Mouse (Mus musculus) forebrain, embryonic 11.5 days (tissue): ENCODE data around the gene Spag17. TPM values are rescaled to one million over a fixed set of nuclear protein-coding genes. Genes with fewer than 3 reads are reported as not detected.
"Not testable (repeated sequence)": the region's sequence is repeated elsewhere in the genome, so short reads cannot be mapped to it uniquely, and the experiment has no call there.

Source experiments
- ATAC-seq: fragments of 200-750 bp; cut with Nextera tagmentation; replicated peaks from 2 replicates; pipeline ENCODE4 v1.8.0; 2017; ENCODE audit warnings: moderate TSS enrichment; ENCODE audit not compliant: low FRiP score
- DNase-seq: peaks from one replicate; pipeline ENCODE4 v3.0.0-alpha.2; 2017; ENCODE audit warnings: low spot score
- H3K27ac ChIP-seq: fragments of 300-500 bp; sonication (generic); 2 replicates; pipeline ENCODE4 v1.5.1; 2014; ENCODE audit warnings: low read depth, low read length
- H3K27me3 ChIP-seq: fragments of 300-500 bp; sonication (generic); 2 replicates; pipeline ENCODE4 v1.6.1; 2014; ENCODE audit warnings: mild to moderate bottlenecking, low read length, mixed read lengths; ENCODE audit not compliant: control insufficient read depth, insufficient read depth
- H3K36me3 ChIP-seq: fragments of 300-500 bp; sonication (generic); 2 replicates; pipeline ENCODE4 v1.6.1; 2014; ENCODE audit warnings: mild to moderate bottlenecking, low read length, moderate library complexity, mixed read lengths; ENCODE audit not compliant: control insufficient read depth, insufficient read depth
- H3K4me1 ChIP-seq: fragments of 300-500 bp; sonication (generic); replicated peaks from 2 replicates; pipeline ENCODE4 v1.6.1; 2014; ENCODE audit warnings: low read length, mixed read lengths; ENCODE audit not compliant: control insufficient read depth, insufficient read depth
- H3K4me2 ChIP-seq: fragments of 300-500 bp; sonication (generic); 2 replicates; pipeline ENCODE4 v1.6.1; 2014; ENCODE audit warnings: low read depth, mild to moderate bottlenecking, low read length, moderate library complexity, mixed read lengths; ENCODE audit not compliant: severe bottlenecking
- H3K4me3 ChIP-seq: fragments of 300-500 bp; sonication (generic); 2 replicates; pipeline ENCODE4 v1.5.1; 2014; ENCODE audit warnings: low read depth, low read length
- H3K9ac ChIP-seq: fragments of 300-500 bp; sonication (generic); 2 replicates; pipeline ENCODE4 v1.6.1; 2014; ENCODE audit warnings: low read length
- H3K9me3 ChIP-seq: fragments of 300-500 bp; sonication (generic); 2 replicates; pipeline ENCODE4 v1.6.1; 2016; ENCODE audit warnings: low read length, mixed read lengths; ENCODE audit not compliant: control insufficient read depth
- WGBS: fragments of 180-500 bp; shearing (Covaris S2); extraction: QIAGEN DNeasy Blood & Tissue Kit; methylation state at CpG from one replicate; pipeline ENCODE4 v1.1.7; 2014; 5-methylcytosine and 5-hydroxymethylcytosine counted together
- polyA plus RNA-seq: library from polyadenylated mRNA; unstranded; fragments of >200 nt; fragmentation: Nextera tagmentation; extraction: Ambion mirVana; gene quantifications from 2 replicates; pipeline ENCODE4 v1.2.1, GENCODE M21; 2014

Spag17 gene
- polyA plus RNA-seq, 1 experiment from 2014 or later, result 0.20 TPM

DNA sequence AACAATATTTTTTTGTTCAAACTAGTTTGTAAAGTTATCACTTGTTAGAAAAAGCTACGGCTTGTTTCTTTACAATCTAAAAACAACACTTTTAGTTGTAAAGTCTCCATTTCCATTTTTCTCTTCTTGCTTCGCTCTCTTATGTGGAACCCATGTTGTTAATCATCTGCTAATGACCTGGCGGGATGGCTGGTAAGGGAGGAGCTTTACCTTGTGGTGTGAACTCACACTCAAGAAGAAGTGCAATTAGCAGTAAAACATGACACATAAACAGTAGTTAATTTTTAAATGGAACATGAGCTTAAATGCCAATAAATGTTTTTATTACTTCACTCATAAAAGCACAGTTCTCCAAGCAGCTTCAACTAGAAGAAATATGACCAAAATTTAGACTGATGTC lies 3.7 kb upstream of the Spag17 start:
- DNase-seq, result no peak
- WGBS, result 83% methylated on average over 3 of the region's 3 CpGs
- Histone ChIP-seq H3K9ac (no peak overlapping the region), H3K4me1 (no peaks in the 10 kb centered on the region), H3K9me3 (no peaks in the 10 kb centered on the region), H3K27ac (no peak overlapping the region), H3K27me3 (no peaks in the 10 kb centered on the region), H3K36me3 (no peaks in the 10 kb centered on the region), H3K4me2 (no peak overlapping the region), H3K4me3 (no peak overlapping the region)
- ATAC-seq, result no peak

DNA sequence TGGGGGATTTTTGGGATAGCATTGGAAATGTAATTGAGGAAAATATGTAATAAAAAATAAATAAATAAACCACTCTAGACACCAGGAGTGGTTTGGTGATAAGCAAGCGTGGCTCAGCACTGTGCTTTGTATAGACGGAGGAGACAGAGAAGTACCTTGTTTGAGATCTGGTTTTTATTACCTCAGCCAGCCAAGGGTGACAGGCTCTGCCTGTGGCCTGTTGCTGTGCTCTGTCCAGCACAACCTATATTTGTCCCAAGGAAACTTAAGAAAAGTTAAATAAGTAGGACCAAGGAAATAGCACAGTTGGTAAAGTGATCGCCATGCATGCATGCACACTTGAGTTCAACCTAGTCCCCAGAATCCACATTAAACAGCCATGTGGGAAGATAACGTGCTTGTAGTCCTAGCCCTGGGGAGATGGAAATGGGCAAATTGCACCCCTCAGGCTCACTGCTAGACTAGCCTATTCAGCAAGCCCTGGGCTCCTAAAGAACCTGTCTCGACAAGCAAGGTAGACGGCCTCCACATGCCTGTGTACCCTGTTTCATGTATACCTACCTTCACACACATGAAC lies 1.1 kb upstream of the Spag17 start:
- Histone ChIP-seq H3K9me3 (no peaks in the 10 kb centered on the region), H3K27me3 (no peaks in the 10 kb centered on the region), H3K27ac (no peak overlapping the region), H3K4me2 (no peak overlapping the region), H3K4me1 (no peaks in the 10 kb centered on the region), H3K4me3 (no peak overlapping the region), H3K9ac (no peak overlapping the region), H3K36me3 (no peaks in the 10 kb centered on the region)
- ATAC-seq (no peak), DNase-seq (no peak)
- WGBS, result 94% methylated on average over 6 of the region's 6 CpGs

DNA sequence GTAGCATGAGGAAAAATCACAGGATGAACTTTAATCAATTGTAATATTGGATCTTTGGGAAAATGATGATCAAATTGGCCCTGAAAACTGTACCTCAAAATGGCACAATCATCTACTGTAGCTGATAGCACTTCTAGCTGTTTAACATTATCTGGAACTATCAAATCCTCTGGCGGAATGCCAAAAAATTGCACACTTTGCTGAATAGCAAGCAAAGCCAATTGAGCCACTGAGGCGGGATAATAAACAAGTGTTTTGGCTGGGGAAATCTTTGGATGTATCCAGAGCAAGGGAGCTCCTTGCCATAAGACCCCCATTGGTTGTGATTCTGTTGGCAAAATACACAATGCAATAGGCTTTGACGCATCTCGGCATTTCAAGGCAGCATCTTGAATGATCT lies 9.5 kb downstream of the Spag17 start:
- not testable (repeated sequence) for ATAC-seq, H3K4me1 ChIP-seq, DNase-seq, H3K27me3 ChIP-seq, H3K4me2 ChIP-seq, H3K36me3 ChIP-seq, H3K9ac ChIP-seq, H3K4me3 ChIP-seq, H3K27ac ChIP-seq, H3K9me3 ChIP-seq
- WGBS, result 92% methylated on average over 4 of the region's 4 CpGs

DNA sequence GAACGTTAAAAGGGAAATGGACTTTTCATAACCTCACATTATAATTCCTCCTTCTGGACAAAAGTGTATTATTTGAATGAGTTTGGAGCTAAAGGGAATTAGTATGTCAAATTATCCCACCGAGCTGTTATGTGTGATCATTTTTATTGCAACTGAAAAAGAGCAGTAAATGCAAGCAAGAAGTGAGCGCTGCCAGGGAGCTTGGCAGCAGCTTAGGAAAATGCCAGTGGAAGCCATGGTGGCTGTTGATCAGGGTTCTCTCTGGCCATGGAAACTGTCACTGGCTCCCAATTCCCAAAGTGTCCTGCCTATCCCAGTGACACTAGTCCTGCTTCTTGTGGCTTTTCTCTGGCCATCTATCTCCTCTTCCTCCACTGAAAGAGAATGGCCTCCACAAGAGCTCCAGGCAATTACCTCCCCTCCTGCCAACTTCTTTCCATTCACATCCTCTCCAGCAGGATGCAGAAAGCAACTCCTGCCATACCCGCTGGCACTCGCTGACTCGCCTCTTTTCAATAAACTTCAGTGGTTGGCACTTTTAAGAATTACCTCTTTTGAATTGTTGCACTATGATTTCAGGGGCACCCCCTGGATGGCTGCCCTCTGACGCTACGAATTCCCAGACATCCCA lies 28.7 kb downstream of the Spag17 start:
- ATAC-seq (no peak), DNase-seq (no peak)
- H3K4me1 ChIP-seq, result no peaks in the 10 kb centered on the region
- H3K27ac ChIP-seq, result no peak overlapping the region
- no peaks in the 10 kb centered on the region for H3K36me3 ChIP-seq
- WGBS, result 89% methylated on average over 8 of the region's 8 CpGs
- no peak overlapping the region for H3K9ac ChIP-seq
- no peaks in the 10 kb centered on the region for H3K27me3 ChIP-seq
- no peak overlapping the region for H3K4me2 ChIP-seq
- H3K9me3 ChIP-seq, result no peaks in the 10 kb centered on the region
- H3K4me3 ChIP-seq, result no peak overlapping the region

DNA sequence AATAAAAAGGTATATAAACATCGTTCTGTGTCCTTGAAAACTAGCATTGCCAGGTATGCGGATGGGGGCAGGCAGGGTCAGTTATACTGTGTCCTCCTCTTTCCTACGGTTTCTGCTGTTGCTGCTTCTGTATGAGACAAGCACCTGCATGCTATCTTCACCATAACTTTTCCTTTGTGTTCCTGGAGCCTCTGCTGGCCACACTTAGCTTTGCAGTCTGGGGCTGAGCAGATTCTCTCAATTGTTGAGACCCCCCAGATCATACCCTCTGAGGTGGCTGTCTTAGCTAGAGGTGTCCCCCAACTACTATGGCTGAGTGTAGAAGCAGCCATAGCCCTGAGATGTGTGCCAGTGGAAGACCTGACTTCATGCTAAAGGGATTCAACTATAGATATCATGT lies 37.7 kb downstream of the Spag17 start:
- H3K4me1 ChIP-seq, result no peaks in the 10 kb centered on the region
- no peak for ATAC-seq
- H3K4me2 ChIP-seq, result no peak overlapping the region
- H3K27me3 ChIP-seq, result no peaks in the 10 kb centered on the region
- DNase-seq, result no peak
- no peak overlapping the region for H3K9ac ChIP-seq
- H3K4me3 ChIP-seq, result no peak overlapping the region
- H3K27ac ChIP-seq, result no peak overlapping the region
- WGBS, result 90% methylated on average over 3 of the region's 3 CpGs
- H3K9me3 ChIP-seq, result no peaks in the 10 kb centered on the region
- H3K36me3 ChIP-seq, result no peaks in the 10 kb centered on the region

DNA sequence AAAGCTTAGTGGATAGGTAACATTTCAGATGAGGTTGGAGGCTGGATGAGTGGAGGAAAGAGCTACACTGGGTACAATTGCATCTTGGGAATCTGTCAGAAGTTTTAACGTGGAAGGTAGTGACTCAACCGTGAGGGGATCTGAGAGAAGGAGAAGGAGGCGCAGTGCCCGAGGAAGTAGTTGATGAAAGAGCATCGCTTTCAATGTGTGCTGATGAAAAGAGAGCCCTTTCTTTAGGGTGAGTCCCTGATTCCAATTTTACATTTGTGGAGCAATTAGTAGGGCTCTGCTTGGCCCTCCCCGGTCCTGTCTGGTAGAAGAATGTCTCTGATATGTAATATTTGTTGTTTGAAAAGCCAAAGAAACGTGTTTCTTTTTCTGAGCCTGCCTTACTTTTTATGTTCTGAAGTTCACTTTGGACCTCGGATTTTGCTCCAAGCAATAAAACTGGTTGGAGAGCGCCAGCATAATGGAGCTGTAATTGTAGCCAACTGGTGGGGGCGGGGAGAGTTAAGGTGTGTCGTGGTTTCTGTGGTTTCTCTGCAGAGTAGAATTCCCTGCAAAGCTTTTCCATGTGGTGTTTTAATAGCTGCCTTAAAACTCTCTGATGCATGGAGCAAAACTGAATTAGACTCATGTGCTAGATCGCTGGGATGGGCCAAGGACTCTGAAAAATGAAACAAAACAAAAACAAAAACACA lies 45.9 kb downstream of the Spag17 start:
- Histone ChIP-seq H3K27ac (no peak overlapping the region), H3K4me3 (no peak overlapping the region), H3K9me3 (no peaks in the 10 kb centered on the region), H3K9ac (no peak overlapping the region), H3K36me3 (no peaks in the 10 kb centered on the region), H3K4me2 (no peak overlapping the region), H3K27me3 (no peaks in the 10 kb centered on the region), H3K4me1 (no peaks in the 10 kb centered on the region)
- 79% methylated on average over 12 of the region's 12 CpGs for WGBS
- ATAC-seq (no peak), DNase-seq (no peak)

DNA sequence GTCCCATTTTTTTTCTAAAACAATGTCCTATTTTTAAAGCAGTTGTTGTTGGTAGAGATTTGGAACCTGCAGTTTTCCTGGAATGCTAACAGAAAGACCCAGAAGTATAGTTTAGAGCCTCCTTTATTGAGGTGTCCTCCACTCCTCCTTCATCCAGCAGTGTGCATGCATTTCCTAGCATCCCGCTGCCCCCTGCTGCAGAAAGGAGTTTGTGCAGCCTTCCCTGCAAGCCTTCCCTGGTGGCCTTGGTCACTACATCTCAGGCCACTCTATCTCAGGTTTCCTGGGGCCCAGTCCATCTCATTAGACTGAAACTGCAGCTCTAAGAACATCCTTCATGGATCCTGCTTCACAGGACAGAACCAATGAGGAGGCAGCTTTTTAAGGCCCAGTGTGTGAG lies 51.0 kb downstream of the Spag17 start:
- H3K4me3 ChIP-seq, result no peak overlapping the region
- no peaks in the 10 kb centered on the region for H3K9me3 ChIP-seq

DNA sequence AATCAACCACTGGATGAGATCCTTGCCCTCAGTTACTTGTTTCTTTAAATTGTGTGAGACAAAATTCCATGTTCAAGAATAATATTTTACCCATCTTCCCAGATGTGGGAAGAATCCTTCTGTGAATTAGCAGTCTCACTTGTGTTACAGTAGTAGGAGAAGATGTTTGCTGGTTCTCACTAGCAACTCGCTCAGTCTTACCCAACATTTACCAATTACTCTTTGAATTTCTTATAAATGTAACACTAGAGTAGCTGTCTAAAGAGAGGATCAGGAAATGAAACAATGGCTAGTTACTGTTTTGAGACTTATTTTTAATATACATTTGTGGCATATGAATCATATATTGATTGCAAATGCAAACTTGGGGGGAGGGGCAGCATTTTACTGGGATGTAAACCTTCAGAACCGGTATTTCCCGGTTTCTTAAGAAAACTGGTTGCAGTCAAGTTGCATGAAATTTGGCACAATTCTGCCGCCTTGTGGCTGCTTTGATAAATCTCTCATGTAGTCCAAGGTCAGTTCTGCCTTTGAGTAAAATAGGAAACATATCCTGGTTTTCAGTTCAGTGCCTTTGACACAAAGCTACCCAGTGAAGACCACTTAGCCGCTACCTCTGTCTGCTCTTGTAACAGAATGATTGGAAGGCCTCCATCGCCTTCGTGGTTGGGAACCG lies 53.5 kb downstream of the Spag17 start:
- Histone ChIP-seq H3K27ac (no peak overlapping the region), H3K36me3 (no peaks in the 10 kb centered on the region), H3K4me3 (no peak overlapping the region), H3K9ac (no peak overlapping the region), H3K4me2 (no peak overlapping the region), H3K4me1 (no peaks in the 10 kb centered on the region), H3K9me3 (no peaks in the 10 kb centered on the region), H3K27me3 (no peaks in the 10 kb centered on the region)
- DNase-seq (peak; percentile 68), ATAC-seq (no peak)
- WGBS, result 40% methylated on average over 8 of the region's 8 CpGs

More for the DNA sequence above, 51.0 kb downstream of the Spag17 start:
- H3K4me2 ChIP-seq, result no peak overlapping the region
- no peak overlapping the region for H3K9ac ChIP-seq
- 44% methylated on average over 1 of the region's 1 CpGs for WGBS
- no peaks in the 10 kb centered on the region for H3K36me3 ChIP-seq
- H3K4me1 ChIP-seq, result no peaks in the 10 kb centered on the region
- ATAC-seq (no peak), DNase-seq (peak; percentile 53)
- H3K27ac ChIP-seq, result no peak overlapping the region
- H3K27me3 ChIP-seq, result no peaks in the 10 kb centered on the region
